Mouse (Mus musculus): ENCODE results near the gene Sgcd. TPM values are rescaled to one million over a fixed set of nuclear protein-coding genes. Genes with fewer than 3 reads are reported as not detected.
A peak's percentile ranks its signal among the peaks of the same experiment; 100 is the strongest.

Sgcd gene
- polyA plus RNA-seq, 1 experiment from 2014 or later, result 0.14 TPM

DNA sequence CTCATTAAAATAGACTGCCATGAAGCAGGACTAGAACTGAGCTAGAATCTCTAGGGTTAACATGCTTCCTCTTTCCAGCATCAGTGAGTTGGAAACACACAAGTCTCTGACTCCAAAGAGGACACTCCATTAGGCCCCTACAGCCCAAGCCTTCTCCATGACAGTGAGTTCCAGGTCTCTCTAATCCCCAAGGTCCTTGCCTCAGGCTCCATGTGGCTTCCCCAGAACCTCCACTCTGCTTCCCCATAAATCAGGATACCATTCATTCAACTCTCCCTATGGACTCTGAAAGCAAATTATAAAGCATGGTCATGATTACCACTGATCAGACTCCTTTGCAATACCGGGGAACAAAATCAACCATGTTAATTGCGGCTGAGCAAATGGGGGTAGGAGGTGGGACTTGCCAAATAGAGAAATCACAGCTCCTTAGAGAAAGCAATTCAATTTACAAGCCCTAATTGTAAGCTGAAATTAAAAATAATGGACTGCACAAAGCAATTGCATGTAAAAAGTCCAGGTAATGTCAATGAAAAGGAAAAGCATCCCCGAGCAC lies 97.1 kb downstream of the Sgcd start:
- no peak overlapping the region for H3K27ac ChIP-seq
- H3K27me3 ChIP-seq, result no peaks in the 10 kb centered on the region
- no peaks in the 10 kb centered on the region for H3K4me1 ChIP-seq (replicated peaks)
- ATAC-seq (ENCODE audit: low read depth) (no peak), DNase-seq (no peak)
- no peak overlapping the region for H3K4me3 ChIP-seq (replicated peaks)
- no peak overlapping the region for H3K9ac ChIP-seq
- H3K4me2 ChIP-seq, result no peak overlapping the region
- no peaks in the 10 kb centered on the region for H3K36me3 ChIP-seq
- no peaks in the 10 kb centered on the region for H3K9me3 ChIP-seq (replicated peaks)
- 78% methylated on average over 3 of the region's 3 CpGs for WGBS (ENCODE audit: insufficient replicate concordance)

DNA sequence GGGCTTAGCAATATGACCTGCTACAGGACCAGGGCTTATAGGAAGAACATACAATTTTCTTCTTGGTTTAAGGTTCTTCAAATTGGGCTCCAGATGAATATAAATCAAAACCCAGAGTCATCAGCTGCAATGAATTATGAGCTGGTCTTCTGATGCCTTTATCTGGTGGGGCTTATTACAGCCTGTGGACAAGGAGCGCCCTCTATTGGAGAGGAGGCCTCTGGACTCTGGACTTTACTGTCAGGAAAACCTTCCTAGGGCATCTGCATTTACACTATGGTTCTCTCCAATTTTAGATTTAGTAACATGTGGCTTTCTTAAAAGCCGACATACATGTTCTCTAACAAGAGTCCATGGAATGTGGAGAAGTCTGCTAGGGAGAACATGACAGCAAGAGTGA lies 98.5 kb downstream of the Sgcd start:
- 27% methylated on average over 2 of the region's 2 CpGs for WGBS (ENCODE audit: insufficient replicate concordance)
- ATAC-seq (ENCODE audit: low read depth), result no peak
- Histone ChIP-seq H3K4me3 (replicated peaks) (no peak overlapping the region), H3K4me1 (replicated peaks) (no peaks in the 10 kb centered on the region), H3K9me3 (replicated peaks) (no peaks in the 10 kb centered on the region), H3K36me3 (no peaks in the 10 kb centered on the region), H3K27me3 (no peaks in the 10 kb centered on the region), H3K4me2 (no peak overlapping the region), H3K9ac (no peak overlapping the region), H3K27ac (no peak overlapping the region)
- DNase-seq, result no peak

DNA sequence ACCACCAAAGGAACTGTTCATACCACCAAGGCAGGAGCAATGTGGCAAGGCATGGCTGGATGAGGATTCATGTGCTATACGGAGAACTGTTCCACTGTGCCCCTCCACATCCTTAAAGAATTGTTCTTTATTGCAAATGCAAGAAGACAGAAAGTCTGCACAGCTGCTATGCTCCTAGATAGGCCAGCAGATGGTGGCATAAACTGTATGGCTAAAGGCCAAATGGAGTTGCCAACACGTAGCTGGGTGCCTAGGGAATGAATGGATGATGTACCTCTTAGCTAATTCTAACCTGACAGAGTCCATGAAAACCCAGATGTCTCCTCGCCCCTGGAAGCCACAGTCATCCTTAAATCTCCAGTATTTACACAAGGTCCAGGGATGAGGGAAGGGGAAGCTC lies 103.5 kb downstream of the Sgcd start:
- no peak overlapping the region for H3K9ac ChIP-seq
- no peak overlapping the region for H3K4me2 ChIP-seq
- no peak for DNase-seq
- no peak overlapping the region for H3K27ac ChIP-seq
- no peak for ATAC-seq (ENCODE audit: low read depth)
- no peaks in the 10 kb centered on the region for H3K36me3 ChIP-seq
- WGBS (ENCODE audit: insufficient replicate concordance), result 41% methylated on average over 3 of the region's 3 CpGs
- H3K9me3 ChIP-seq (replicated peaks), result no peaks in the 10 kb centered on the region
- no peaks in the 10 kb centered on the region for H3K27me3 ChIP-seq
- H3K4me1 ChIP-seq (replicated peaks), result no peaks in the 10 kb centered on the region
- H3K4me3 ChIP-seq (replicated peaks), result no peak overlapping the region

DNA sequence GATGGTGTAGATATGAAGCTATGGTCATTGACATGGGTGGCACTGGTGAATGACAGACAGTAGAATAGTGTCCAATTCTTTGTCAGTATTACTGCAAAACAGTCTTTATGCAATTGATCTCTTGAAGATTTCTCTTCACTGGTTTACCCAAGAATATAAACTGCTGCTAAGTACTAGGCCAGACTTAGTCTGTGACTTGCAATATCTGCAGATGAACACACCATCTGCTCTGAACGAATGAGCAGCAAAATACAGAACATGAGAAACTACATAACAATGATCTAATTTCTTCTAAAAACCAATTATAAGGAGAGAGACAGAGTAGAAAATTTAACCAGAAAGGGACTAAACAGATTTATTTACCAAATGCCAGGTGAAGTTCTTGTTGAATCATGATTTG lies 105.2 kb downstream of the Sgcd start:
- no peak overlapping the region for H3K9ac ChIP-seq
- H3K27ac ChIP-seq, result no peak overlapping the region
- no peaks in the 10 kb centered on the region for H3K9me3 ChIP-seq (replicated peaks)
- H3K4me3 ChIP-seq (replicated peaks), result no peak overlapping the region
- WGBS (ENCODE audit: insufficient replicate concordance), result 51% methylated on average over 1 of the region's 1 CpGs
- H3K4me2 ChIP-seq, result no peak overlapping the region
- ATAC-seq (ENCODE audit: low read depth) (no peak), DNase-seq (no peak)
- no peaks in the 10 kb centered on the region for H3K27me3 ChIP-seq
- no peaks in the 10 kb centered on the region for H3K36me3 ChIP-seq
- H3K4me1 ChIP-seq (replicated peaks), result no peaks in the 10 kb centered on the region

DNA sequence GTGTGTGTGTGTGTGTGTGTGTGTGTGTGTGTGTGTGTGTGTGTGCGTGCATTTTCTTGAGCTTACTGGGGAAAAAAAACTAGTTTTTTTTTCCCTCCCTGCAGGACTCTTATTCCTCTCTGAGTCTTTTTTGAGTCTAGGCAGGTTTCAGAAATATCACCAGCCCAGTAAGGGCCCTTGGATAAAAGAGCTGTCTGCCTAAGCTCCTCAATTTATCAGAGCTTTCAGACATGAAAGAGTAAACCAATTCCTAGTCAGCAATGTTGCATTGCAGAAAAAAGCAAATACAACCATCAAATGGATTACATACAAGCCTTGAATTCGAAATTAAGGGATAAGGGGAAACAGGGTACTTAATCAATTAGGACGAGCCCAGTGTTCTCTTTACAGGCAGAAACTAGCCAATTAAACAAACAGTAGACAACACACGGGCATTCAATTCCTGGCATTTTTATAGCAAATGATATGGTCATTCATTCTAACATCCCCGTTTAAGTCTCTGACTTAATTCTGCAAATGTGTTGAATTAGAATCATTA lies 112.1 kb downstream of the Sgcd start:
- no peak overlapping the region for H3K4me2 ChIP-seq
- no peak for ATAC-seq (ENCODE audit: low read depth)

DNA sequence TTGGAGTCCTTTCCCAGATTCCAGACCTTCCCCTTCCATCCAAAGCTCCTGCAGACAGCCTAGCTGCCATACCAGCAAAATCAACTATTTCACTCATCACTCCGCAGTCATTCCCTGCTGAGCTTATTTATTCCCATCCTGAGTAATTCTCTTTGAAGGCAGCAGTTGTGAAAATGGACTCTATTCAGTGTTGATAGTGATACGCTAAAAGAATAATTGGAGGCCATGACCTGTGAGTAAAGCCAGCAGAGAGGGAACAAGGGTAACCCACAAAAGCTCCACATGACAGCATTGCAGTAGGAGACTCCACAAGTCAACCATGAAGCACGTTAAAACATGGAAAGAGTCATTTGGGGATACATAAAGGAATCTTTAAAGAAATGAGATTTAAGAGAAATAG lies 142.9 kb downstream of the Sgcd start:
- WGBS (ENCODE audit: insufficient replicate concordance), result 47% methylated on average over 3 of the region's 3 CpGs
- Histone ChIP-seq H3K9ac (no peak overlapping the region), H3K4me1 (replicated peaks) (no peaks in the 10 kb centered on the region), H3K4me3 (replicated peaks) (no peak overlapping the region), H3K9me3 (replicated peaks) (no peaks in the 10 kb centered on the region), H3K27me3 (no peaks in the 10 kb centered on the region), H3K4me2 (no peak overlapping the region), H3K36me3 (no peaks in the 10 kb centered on the region), H3K27ac (no peak overlapping the region)
- DNase-seq (no peak), ATAC-seq (ENCODE audit: low read depth) (no peak)

More for the DNA sequence above, 112.1 kb downstream of the Sgcd start:
- Histone ChIP-seq H3K4me3 (replicated peaks) (no peak overlapping the region), H3K36me3 (no peaks in the 10 kb centered on the region), H3K27me3 (no peaks in the 10 kb centered on the region), H3K27ac (no peak overlapping the region), H3K4me1 (replicated peaks) (no peaks in the 10 kb centered on the region), H3K9ac (no peak overlapping the region), H3K9me3 (replicated peaks) (no peaks in the 10 kb centered on the region)
- no peak for DNase-seq
- WGBS (ENCODE audit: insufficient replicate concordance), result 55% methylated on average over 5 of the region's 5 CpGs

DNA sequence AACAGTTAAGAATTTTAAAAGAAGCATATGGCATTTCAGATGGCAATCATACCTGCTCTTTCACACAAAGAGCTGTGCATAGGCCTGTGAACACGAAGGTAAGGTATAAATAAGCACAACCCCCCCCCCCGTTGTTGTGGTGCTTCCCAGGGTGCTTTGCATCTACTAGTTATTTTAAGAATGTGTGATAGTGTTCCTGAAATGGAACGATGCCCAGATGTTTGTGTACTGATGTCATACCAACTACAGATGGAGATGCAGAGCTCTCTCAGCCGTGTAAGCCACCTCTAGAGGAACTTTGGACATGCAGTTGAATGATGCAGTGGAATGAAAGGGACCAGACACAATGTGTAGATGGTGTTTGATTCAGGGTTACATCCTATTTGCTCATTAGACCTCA lies 155.5 kb downstream of the Sgcd start:
- Histone ChIP-seq H3K4me2 (no peak overlapping the region), H3K9ac (no peak overlapping the region), H3K27me3 (no peaks in the 10 kb centered on the region), H3K4me3 (replicated peaks) (no peak overlapping the region), H3K27ac (no peak overlapping the region), H3K4me1 (replicated peaks) (no peaks in the 10 kb centered on the region), H3K36me3 (no peaks in the 10 kb centered on the region), H3K9me3 (replicated peaks) (no peaks in the 10 kb centered on the region)
- ATAC-seq (ENCODE audit: low read depth) (no peak), DNase-seq (no peak)
- 45% methylated on average over 4 of the region's 4 CpGs for WGBS (ENCODE audit: insufficient replicate concordance)

DNA sequence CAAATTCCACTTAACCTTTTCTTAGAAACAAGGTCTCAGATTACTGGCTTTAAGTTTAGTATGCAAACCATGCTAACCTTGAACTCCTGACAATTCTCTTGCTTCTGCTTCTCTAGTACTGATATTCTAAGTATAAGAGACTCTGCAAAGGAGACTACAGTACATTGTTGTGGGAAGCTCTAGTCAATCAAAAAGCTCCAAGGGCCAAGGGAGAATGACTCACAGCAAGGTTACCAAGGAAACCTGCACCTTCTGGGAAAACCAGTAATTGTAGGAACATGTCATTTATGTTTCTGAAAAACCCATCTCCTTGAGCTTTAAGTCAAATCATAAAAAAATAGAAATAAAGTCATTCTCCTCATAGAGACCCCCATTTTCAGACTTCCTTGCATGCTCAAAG lies 178.5 kb downstream of the Sgcd start:
- Histone ChIP-seq H3K9me3 (replicated peaks) (no peaks in the 10 kb centered on the region), H3K4me1 (replicated peaks) (no peaks in the 10 kb centered on the region)
- ATAC-seq (ENCODE audit: low read depth), result no peak

DNA sequence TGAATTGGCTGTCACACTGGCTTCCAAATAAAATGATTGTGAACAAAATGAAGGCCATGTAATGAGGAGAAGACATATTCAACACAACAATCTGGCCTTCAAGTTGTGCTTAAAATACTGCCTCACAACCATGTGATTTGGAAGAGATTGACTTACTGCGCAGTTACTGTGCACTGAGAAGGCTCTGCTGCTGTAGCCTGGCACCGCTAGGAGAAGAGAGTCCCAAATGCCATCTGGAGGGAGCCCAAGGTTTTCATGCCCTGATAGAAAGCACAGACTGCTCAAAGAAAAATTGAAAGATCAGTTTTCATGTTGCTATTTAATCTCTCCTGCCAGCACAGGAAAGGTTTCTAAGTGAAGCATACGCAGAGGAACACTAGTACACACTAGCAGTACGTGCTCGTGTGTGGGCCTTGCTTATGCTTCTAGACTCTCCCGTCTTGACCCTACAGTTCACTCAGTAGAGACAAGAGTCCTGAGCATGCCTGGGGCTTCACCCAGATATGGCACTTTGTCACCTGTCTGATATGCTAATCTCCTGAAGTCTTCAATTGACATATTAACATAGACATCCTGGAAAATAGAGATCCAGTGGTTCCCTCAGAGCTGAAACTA lies 184.6 kb downstream of the Sgcd start:
- Histone ChIP-seq H3K4me1 (replicated peaks) (no peaks in the 10 kb centered on the region), H3K27me3 (no peaks in the 10 kb centered on the region), H3K9ac (no peak overlapping the region), H3K27ac (no peak overlapping the region), H3K9me3 (replicated peaks) (no peaks in the 10 kb centered on the region), H3K4me2 (no peak overlapping the region), H3K4me3 (replicated peaks) (no peak overlapping the region), H3K36me3 (no peaks in the 10 kb centered on the region)
- DNase-seq (no peak), ATAC-seq (ENCODE audit: low read depth) (no peak)
- WGBS (ENCODE audit: insufficient replicate concordance), result 72% methylated on average over 6 of the region's 6 CpGs

More for the DNA sequence above, 178.5 kb downstream of the Sgcd start:
- Histone ChIP-seq H3K27ac (no peak overlapping the region), H3K36me3 (no peaks in the 10 kb centered on the region), H3K27me3 (no peaks in the 10 kb centered on the region), H3K9ac (no peak overlapping the region), H3K4me2 (no peak overlapping the region), H3K4me3 (replicated peaks) (no peak overlapping the region)
- DNase-seq, result no peak

DNA sequence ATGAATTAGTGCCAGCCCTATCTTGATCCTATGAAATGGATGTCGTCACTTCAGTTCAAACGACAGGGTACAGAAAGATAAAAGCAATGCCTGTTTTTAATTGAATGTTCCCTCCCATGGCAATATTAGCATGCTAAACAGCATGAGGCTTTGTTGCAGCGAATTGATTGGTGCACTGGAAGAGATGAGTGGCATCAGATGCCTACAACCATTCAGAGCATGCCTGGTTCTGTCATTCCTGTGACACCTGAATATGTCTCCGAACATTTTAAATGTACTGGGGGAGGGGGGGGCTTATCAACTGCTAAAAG lies 210.9 kb downstream of the Sgcd start:
- no peak overlapping the region for H3K4me2 ChIP-seq
- H3K27ac ChIP-seq, result no peak overlapping the region
- no peak for ATAC-seq (ENCODE audit: low read depth)
- peaks cover 3% of the 10 kb centered on the region; the same call in 1 of the 2 replicates for H3K4me1 ChIP-seq (replicated peaks)
- H3K9me3 ChIP-seq (replicated peaks), result no peaks in the 10 kb centered on the region
- DNase-seq, result no peak
- H3K27me3 ChIP-seq, result no peaks in the 10 kb centered on the region
- WGBS (ENCODE audit: insufficient replicate concordance), result 34% methylated on average over 4 of the region's 4 CpGs
- no peaks in the 10 kb centered on the region for H3K36me3 ChIP-seq
- no peak overlapping the region for H3K9ac ChIP-seq
- H3K4me3 ChIP-seq (replicated peaks), result no peak overlapping the region

DNA sequence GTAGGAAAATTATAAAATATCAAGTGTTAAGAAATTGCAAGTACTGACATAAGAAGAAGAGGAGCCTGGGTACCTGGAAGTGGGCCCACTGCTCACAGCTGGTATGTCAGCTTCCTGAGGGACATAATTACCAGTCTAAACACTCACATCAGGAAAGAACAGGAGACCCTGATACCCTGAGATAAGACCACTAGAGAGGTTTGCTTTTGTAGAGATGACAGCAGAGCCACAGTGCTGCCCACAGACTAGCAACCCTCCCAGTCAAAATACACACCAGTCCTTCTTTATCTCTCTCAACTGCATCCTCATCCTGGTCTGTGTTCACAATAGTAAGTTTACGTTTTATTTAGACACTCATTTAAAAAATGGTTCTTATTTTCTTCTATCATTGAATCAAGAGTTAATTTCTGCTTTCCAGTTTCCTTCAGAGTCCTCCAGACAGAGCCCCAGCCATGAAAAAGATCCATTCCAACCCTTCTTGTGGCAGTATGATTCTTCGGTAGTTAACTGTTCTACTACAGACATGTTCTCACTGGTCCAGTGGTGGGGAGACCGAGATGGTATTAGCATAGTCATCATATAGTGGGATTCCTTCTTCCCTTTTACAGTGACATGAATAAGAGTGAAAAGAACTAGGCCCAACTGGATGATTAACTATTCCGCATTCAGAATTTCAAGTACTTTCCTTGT lies 211.4 kb downstream of the Sgcd start:
- ATAC-seq (ENCODE audit: low read depth), result peak; percentile 79
- Histone ChIP-seq H3K4me2 (no peak overlapping the region), H3K4me3 (replicated peaks) (no peak overlapping the region), H3K9me3 (replicated peaks) (no peaks in the 10 kb centered on the region), H3K4me1 (replicated peaks) (peaks cover 3% of the 10 kb centered on the region; the same call in 1 of the 2 replicates), H3K27ac (no peak overlapping the region), H3K36me3 (no peaks in the 10 kb centered on the region), H3K27me3 (no peaks in the 10 kb centered on the region), H3K9ac (no peak overlapping the region)
- 22% methylated on average over 4 of the region's 4 CpGs for WGBS (ENCODE audit: insufficient replicate concordance)
- peak; percentile 14 for DNase-seq

DNA sequence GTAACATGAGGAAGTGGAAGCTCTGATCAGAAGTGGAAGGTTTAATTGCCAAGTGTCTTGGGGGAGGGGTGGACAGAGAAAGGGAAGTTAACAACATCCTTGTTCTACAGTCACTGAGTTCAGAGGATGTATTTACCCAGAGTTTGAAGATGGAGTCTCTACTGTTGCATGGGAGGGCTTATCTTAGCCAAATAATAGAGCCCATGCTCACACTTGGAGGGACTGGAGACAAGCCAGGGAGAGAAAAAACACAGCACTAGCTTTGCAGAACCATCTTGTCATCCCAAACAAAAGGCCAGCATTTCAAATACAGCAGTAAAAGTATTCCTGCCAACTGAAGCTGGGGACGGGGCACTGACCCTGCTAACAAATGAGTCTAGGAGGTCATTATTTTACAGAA lies 212.8 kb downstream of the Sgcd start:
- no peak overlapping the region for H3K27ac ChIP-seq
- ATAC-seq (ENCODE audit: low read depth) (no peak), DNase-seq (no peak)
- H3K4me1 ChIP-seq (replicated peaks), result peaks cover 3% of the 10 kb centered on the region; the same call in 1 of the 2 replicates
- no peak overlapping the region for H3K4me3 ChIP-seq (replicated peaks)
- H3K27me3 ChIP-seq, result no peaks in the 10 kb centered on the region
- WGBS (ENCODE audit: insufficient replicate concordance), result 24% methylated on average over 1 of the region's 1 CpGs
- H3K36me3 ChIP-seq, result no peaks in the 10 kb centered on the region
- H3K9ac ChIP-seq, result no peak overlapping the region
- no peak overlapping the region for H3K4me2 ChIP-seq
- H3K9me3 ChIP-seq (replicated peaks), result no peaks in the 10 kb centered on the region

All from liver, embryonic 13.5 days (tissue).